Mouse (Mus musculus) lung, postnatal 14 days (tissue): Measurements from ENCODE around the gene Tmem213.

ENCODE experiments used
- DNase-seq: peaks from one replicate; pipeline ENCODE4 v3.0.0; 2021

Gene Tmem213

GRCm38 (mm10) chr6:38159576-38159975 is 50.5 kb downstream of the Tmem213 start:
- no peak for DNase-seq

- peak; percentile 95 for DNase-seq
Measured at GRCm38 (mm10) chr6:38160102-38160501, 51.0 kb downstream of the Tmem213 start.

GRCm38 (mm10) chr6:38160556-38160955 is 51.5 kb downstream of the Tmem213 start:
- no peak for DNase-seq

- DNase-seq, result no peak
Measured at GRCm38 (mm10) chr6:38162825-38163504, 53.9 kb downstream of the Tmem213 start.

GRCm38 (mm10) chr6:38164705-38165104 is 55.6 kb downstream of the Tmem213 start:
- no peak for DNase-seq

- no peak for DNase-seq
Measured at GRCm38 (mm10) chr6:38165385-38165784, 56.3 kb downstream of the Tmem213 start.
